Mouse (Mus musculus) spleen, postnatal 36 days (tissue): ENCODE measurements around the gene Chrnb4.

Source experiments
- DNase-seq, 2 experiments: peaks; one replicate each; pipeline ENCODE4 v3.0.0; 2022; ENCODE audit warnings: low spot score in 2 of 2, mixed read lengths in 1 of 2

The Chrnb4 gene

GRCm38 (mm10) chr9:55048211-55048880 lies at the start of gene Chrnb4:
Chrnb4 (minus strand) TSS chr9:55048779.
- DNase-seq: no peak

- no peak for DNase-seq
Observed at GRCm38 (mm10) chr9:55096870-55097269, 48.3 kb upstream of the Chrnb4 start.

DNA sequence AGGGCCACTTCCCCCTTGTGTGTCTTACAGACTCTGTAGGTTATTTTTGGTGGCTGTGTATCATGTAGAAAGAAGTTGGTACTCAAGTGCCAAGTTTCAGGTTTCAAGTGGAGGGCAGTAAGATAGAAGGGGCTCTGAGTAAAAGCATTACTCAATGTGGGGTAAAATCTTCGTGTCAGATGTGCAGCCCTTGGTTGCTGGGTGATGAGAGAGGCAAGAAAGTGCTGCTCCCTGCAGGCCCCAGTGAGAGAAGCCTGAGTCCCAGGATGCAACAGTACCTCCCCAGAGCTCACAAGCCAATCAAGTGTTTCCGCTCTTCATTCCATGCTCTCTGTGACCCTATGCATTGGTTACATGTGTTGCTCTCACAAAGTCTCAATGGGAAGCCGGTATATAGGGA lies 47.5 kb upstream of the Chrnb4 start:
- DNase-seq: no peak

DNA sequence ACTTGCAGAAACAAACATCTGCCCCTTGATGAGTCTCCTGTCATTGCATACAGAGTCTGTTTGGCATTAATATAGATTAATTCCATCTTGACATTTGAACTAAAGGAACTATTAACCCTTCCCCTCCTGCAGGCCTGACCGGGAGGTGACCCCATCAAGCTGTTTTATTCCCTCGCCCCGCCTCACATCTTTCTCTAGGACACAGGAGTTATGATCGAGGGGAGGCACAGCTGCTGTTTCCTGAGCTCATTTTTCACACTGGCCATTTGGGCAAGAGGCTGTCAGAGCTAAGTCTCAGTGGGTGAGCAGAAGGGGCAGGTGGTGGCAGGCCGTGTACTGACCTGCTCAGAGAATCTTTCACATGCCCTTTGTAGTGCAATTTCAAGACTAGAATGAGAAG lies 41.6 kb upstream of the Chrnb4 start:
- no peak for DNase-seq

- DNase-seq: no peak
Observed at GRCm38 (mm10) chr9:55089226-55089625, 40.6 kb upstream of the Chrnb4 start.

DNA sequence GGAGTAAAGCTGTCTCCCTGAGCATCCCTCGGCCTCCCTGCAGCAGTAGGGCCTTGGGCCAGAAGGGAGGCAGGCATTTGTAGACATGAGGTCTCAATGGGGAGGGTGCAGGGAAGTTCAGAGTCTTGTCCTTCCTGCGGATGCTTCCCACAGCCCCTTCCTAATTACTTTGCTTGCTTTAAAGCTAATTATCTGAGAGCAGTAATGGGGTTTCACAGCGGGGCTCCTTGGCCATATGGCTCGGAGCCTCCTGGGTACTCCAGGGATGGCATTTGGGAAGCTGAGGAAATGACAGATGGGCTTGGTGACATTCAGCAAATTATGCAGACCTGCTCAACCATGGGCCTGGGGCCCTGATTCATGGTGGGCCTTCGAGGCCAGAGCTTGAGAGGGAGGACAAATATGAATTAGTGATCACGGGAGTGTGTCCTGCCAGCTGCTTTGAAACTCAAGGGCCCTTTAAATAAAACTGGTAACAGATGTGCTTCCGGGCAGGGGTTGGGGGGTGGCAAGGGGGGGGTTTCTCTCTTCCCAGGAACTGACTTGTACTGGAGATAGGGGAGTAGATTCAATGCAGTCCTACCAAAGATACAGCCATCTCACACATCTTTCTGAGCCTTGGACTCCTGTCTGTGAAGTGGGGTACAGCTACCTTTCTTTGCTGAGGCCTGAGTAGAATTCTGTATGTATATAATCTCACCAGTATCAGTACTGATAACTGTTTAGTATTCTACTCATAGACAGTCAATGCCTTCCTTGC lies 34.8 kb upstream of the Chrnb4 start:
- DNase-seq: no peak

- DNase-seq: no peak
Observed at GRCm38 (mm10) chr9:55067965-55068265, 19.3 kb upstream of the Chrnb4 start.

DNA sequence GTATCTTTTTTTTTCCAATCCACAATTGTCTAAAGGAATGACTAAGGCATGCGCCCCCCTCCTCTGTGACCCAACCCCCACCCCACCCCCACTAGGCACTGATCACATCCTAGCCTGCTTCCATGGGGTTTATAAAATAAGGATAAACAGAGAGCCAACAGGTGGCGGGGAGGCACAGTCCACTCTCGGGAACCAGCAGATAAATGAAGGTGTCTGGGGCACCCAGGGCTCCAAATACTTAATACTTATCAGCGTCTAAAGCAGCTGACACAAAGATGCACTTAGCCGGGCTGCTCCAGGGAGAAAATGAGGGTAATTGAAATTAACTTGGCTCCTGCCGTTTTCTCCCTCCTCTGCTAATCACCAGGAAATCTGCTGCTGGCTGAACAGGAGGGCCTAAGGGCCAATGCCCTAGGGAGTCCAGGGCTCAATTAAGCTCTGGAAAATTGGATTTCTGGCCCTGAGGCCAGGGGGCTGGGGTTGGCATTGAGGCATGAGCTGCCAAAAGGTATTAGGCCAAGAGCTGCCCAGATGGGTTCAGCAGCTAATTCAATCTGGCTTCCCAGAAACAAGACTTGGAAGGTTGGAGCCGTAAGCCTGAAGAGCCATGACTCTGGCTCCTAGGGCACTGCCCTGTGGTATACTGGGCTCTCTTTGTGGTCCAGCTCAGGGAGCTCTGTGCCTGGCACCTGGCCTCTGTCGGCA lies 18.8 kb upstream of the Chrnb4 start:
- DNase-seq: no peak

DNA sequence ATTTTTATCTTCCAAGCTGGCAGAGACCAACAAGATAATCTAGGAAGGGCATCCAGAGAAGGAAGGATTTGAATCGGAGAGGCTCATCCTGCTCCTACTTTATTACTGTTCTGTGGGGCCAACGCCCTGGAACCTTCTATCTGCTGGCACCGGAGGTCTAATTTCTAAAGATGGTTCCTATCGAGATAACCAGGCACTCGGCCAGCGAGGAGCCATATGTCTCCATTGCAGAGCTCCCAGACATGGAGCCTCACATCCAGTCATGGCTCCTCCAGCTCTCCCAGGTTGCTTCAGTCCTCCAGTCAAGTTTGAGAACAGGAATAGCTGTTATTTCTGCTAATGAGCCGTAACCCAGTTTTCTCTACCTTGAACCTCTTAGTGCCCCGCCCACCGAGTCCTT lies 16.7 kb upstream of the Chrnb4 start:
- DNase-seq: no peak

DNA sequence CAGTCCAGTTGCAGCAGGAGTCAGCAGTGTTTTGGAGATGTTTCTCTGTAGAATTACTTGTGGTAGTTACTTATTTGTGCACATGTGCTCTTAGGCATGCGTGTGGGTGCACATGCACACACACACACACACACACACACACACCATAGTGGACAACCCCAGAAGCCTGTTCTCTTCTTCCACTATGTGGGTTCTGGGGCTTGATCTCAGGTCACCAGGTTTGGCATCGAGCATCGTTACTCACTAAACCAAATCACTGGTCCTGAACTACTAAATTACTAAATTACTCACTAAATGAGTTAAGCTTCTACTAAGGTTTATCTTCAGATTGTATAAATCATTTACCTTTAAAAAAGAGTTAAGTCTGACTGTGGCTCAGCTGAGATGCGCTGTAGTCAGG lies 9.5 kb upstream of the Chrnb4 start:
- DNase-seq: no peak

DNA sequence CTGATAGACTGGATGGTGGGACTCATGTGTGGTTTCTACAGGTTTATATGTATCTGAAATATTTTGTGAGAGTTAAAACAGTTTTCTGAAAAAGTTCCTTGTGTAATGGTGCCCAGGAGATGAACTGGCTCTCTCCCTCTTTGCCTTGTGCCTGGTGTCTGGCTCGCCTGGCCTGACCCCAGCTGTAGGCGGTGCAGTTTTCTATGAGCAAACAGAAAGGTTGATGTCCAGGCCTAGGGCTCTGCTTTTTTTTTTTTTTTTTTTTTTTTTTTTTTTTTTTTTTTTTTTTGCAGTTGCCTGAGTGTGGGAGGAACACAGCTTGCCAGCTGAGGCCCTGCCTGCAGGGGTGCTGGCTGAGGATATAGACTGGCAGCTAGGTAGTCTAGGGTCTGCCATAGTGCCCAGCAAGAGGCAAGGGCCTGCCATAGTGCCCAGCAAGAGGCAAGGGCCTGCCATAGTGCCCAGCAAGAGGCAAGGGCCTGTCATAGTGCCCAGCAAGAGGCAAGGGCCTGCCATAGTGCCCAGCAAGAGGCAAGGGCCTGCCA lies 6.9 kb upstream of the Chrnb4 start:
- no peak for DNase-seq

DNA sequence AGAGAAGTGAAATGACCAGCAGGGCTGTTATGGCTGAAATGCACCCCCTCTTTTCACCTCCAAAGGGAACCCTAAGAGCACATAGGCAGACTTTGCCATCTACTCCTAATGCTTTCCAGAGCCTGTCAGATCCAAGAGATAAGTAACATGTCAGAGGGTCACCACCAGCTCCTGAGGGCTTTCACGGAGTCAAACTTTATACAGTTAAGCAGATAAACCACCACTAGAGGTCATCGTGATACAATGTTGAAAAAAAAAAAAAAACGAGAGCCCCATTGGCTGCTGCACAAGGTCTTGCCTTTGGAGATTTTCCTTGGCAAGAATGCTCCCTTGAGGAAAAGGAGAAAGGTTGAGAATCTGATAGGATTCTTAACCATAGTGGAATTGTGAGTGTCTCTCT lies 1.8 kb downstream of the Chrnb4 start:
- DNase-seq: no peak

GRCm38 (mm10) chr9:55045001-55045400 lies 3.6 kb downstream of the Chrnb4 start:
- DNase-seq: no peak

DNA sequence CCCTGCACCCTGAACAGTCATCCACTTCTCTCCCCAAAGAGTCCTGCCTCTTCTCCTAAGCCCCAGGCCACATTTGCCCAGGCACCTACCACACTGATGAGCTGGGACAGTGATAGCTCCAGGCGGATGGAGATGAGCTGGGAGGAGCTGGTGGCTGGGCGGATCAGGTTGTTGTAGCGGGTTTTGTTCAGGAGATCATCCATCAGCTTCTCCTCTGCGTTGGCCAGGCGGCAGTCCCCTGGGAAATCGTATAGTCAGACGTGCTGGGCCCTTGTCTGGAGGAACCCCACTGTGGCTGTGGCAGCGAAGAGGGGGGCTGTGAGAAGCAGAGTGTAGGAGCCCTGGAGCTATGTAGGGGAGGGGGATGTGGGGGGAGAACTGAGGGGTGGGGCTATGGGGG lies 4.9 kb downstream of the Chrnb4 start:
- DNase-seq: no peak

GRCm38 (mm10) chr9:55041389-55041788 lies 7.2 kb downstream of the Chrnb4 start:
- no peak for DNase-seq

DNA sequence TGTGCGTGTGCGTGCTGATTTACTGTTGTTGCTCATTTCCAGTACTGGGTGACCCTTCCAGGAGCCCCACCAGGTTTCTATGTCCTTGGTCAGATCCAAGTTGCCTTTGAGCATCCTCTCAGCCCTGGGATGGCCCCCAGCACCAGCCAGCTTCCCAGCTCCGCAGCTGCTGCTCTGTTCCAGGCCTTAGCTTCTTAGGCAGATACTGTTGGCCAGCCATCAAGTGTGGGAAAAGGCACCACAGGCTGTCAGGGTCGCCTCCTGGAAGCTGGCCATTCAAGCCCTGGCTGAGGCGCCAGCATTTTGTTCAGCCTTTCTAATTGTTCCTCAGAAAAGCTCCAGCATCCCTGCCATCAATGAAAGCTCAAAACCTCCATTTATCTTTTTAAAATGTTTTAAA lies 8.6 kb downstream of the Chrnb4 start:
- DNase-seq: no peak

- no peak for DNase-seq
Observed at GRCm38 (mm10) chr9:55038948-55039347, 9.6 kb downstream of the Chrnb4 start.

GRCm38 (mm10) chr9:55031435-55032167 lies 17.0 kb downstream of the Chrnb4 start:
- no peak for DNase-seq

GRCm38 (mm10) chr9:55026275-55026663 lies 22.3 kb downstream of the Chrnb4 start, which contains the start of gene Chrna3:
Chrna3 (minus strand) TSS chr9:55026562.
- no peak for DNase-seq

DNA sequence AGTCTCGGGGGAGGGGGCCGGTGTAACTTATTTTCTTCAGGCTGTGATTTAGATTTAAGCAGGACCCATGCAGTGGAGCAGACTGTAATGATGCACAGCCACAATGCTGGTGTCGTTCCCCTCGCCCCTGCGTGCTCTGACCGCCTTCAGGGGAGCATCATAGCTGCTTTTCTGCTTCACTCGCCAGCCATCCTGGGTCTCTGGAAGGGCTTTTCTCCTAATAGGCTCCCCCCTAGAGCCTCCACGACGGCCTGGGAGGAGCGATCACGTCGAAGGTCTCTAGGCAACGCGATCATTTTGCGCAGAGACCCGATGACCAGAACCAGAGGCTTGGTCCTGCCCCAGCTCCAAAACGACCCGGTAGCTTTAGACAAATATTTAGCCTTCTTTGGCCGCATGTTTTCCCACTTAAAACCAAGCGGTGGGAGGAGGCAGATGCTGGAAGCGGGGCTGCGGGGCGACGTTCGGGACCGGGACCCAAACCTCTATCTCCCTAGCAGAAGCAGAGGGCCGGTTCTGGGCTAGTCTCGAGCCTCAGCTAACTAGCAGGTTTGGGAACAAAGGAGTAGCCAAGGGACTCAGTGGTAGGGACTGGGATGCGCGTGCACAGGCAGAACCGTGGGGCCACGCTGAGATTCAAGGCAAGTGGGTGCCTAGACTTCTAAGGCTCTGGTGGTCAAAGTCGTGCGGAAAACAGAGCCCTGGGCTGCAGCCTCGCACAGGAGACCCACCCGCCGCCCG lies 22.9 kb downstream of the Chrnb4 start:
- no peak for DNase-seq

DNA sequence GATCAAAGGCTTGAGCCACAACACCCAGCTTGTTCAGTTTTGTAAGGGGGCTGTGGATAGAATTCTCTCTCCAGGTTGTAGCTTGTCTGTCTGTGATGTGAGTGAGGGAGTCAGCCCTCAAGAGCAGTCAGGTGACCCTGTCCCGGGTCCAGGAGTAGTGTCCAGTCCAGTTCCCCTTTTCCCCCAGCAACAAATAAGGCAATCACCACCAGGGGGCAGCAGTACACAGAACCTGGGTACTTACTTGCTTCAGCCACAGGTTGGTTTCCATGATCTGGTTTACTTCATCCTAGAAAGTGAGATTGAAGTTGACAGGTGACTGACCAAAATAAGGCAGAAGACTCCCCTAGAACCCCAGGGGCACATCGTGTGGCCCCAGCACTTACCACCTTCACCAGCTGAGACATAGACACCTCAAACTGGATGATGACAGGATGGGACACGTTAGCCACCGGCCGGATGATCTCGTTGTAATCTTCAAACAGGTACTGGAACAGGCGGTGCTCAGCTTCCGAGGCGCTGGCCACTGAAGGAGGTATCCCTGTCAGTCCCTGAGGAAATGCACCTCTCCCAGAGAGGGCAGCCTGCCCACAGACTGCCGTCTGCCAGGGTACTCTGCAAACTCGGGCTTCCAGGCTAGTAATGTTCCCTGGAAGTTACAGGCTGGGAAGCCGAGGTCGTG lies 24.5 kb downstream of the Chrnb4 start:
- DNase-seq: peak; percentile 33 to 56
